Mouse (Mus musculus) monocyte, adult 5-6 weeks (primary cell): ENCODE results near the gene Pla2g2f. TPM values are rescaled to one million over a fixed set of nuclear protein-coding genes. Genes with fewer than 3 reads are reported as not detected.

Experiments
- ATAC-seq: fragments of 153-309, 156-312 bp; replicated peaks from 2 replicates; pipeline ENCODE4 v1.8.0; 2017; ENCODE audit warnings: mild to moderate bottlenecking; ENCODE audit not compliant: low TSS enrichment, insufficient number of reproducible peaks, severe bottlenecking, poor library complexity, low FRiP score
- total RNA-seq: library from RNA; stranded (forward); fragments of 200-1000, 200-491, 200-594 nt; gene quantifications from 3 replicates; pipeline ENCODE4 v1.2.3, GENCODE M21; 2017

The Pla2g2f gene
- total RNA-seq, 1 experiment from 2014 or later = not detected

- no peak for ATAC-seq
These were observed 32.9 kb downstream of the Pla2g2f start, which contains the start of gene Pla2g2c for GRCm38 (mm10) chr4:138724354-138725126. Gene Pla2g2c, plus strand, starts transcription at chr4:138724792.

GRCm38 (mm10) chr4:138723493-138724281, 33.7 kb downstream of the Pla2g2f start:
- ATAC-seq = no peak

- no peak for ATAC-seq
These were observed 38.2 kb downstream of the Pla2g2f start for GRCm38 (mm10) chr4:138719264-138719596.

- ATAC-seq = no peak
These were observed 38.7 kb downstream of the Pla2g2f start for GRCm38 (mm10) chr4:138718586-138719263.

- ATAC-seq = no peak
These were observed 40.7 kb downstream of the Pla2g2f start for GRCm38 (mm10) chr4:138716697-138717096.

- ATAC-seq = no peak
These were observed 43.2 kb downstream of the Pla2g2f start for GRCm38 (mm10) chr4:138714186-138714585.

GRCm38 (mm10) chr4:138712621-138713020, 44.8 kb downstream of the Pla2g2f start:
- ATAC-seq = no peak

GRCm38 (mm10) chr4:138712096-138712495, 45.3 kb downstream of the Pla2g2f start:
- ATAC-seq = no peak

GRCm38 (mm10) chr4:138711051-138711820, 46.2 kb downstream of the Pla2g2f start:
- no peak for ATAC-seq

GRCm38 (mm10) chr4:138710633-138711032, 46.8 kb downstream of the Pla2g2f start:
- ATAC-seq = no peak

GRCm38 (mm10) chr4:138709944-138710343, 47.5 kb downstream of the Pla2g2f start:
- no peak for ATAC-seq

- no peak for ATAC-seq
These were observed 48.2 kb downstream of the Pla2g2f start for GRCm38 (mm10) chr4:138709246-138709645.

- no peak for ATAC-seq
These were observed 48.8 kb downstream of the Pla2g2f start for GRCm38 (mm10) chr4:138708636-138709035.

GRCm38 (mm10) chr4:138706620-138707019, 50.8 kb downstream of the Pla2g2f start:
- no peak for ATAC-seq

- ATAC-seq = no peak
These were observed 53.3 kb downstream of the Pla2g2f start for GRCm38 (mm10) chr4:138704169-138704568.

- no peak for ATAC-seq
These were observed 53.8 kb downstream of the Pla2g2f start for GRCm38 (mm10) chr4:138703591-138703990.

GRCm38 (mm10) chr4:138702528-138702927, 54.9 kb downstream of the Pla2g2f start:
- ATAC-seq = no peak

GRCm38 (mm10) chr4:138702031-138702430, 55.4 kb downstream of the Pla2g2f start:
- no peak for ATAC-seq

- ATAC-seq = no peak
These were observed 56.3 kb downstream of the Pla2g2f start for GRCm38 (mm10) chr4:138701111-138701510.
